Comparison of ENCODE assay signal across 10 mouse cellular contexts in genomic region chr10:44630485-44630884, GRCm38 (mm10).
DNase-seq lines count a peak whose midpoint lies in the region; TF ChIP-seq lines count a peak whose summit lies in the region.
"Had no signal": no experiment of that assay in that cellular context is flagged by ENCODE, and none has a peak within 500 bp of the region (broad histone marks: within the 10 kb centered on the region; RNA-seq: fewer than 3 reads in every experiment).

No protein-coding gene starts in this region.

- no peaks in the 10 kb centered on the region for H3K36me3 ChIP-seq in limb, embryonic 10.5 days
- H3K36me3 ChIP-seq in megakaryocyte, embryonic 14.5 days (replicated peaks; ENCODE audit: low read length): no peaks in the 10 kb centered on the region
- H3K36me3 ChIP-seq: midbrain, embryonic 13.5 days had no signal

- H3K27ac ChIP-seq in limb, embryonic 10.5 days: peak overlapping the region; percentile 77
- H3K27ac ChIP-seq: midbrain, embryonic 13.5 days had no signal

- no peak for TF ChIP-seq POLR2A in lung, adult 2 months (IDR thresholded peaks at IDR 0.05; ENCODE audit: borderline replicate concordance, extremely low read depth, low read depth, low read length)

- peak; percentile 12 to 28 for DNase-seq in lung, adult 18-20 months
- DNase-seq in lung, adult 2 months: no peak
- peak; percentile 61 for DNase-seq in heart, adult 8-10 months (ENCODE audit: low spot score)
- no peak for DNase-seq in limb, embryonic 10.5 days (ENCODE audit: low spot score)
- no peak for DNase-seq in retina, postnatal 1 day
- DNase-seq in cerebellum, postnatal 4 days (ENCODE audit: low spot score in 2 of 2): no peak
- no peak for DNase-seq in thymus, postnatal 0 days (ENCODE audit: low spot score)

- TF ChIP-seq CTCF in lung, adult 2 months (IDR thresholded peaks at IDR 0.05; ENCODE audit: insufficient read depth, low read length): no peak

- H3K4me1 ChIP-seq in lung, adult 2 months (ENCODE audit: control insufficient read depth, insufficient read depth, low read length): peaks cover 2% of the 10 kb centered on the region; the same call in 1 of the 2 replicates
- peaks cover 23% of the 10 kb centered on the region for H3K4me1 ChIP-seq in limb, embryonic 10.5 days
- H3K4me1 ChIP-seq in megakaryocyte, embryonic 14.5 days: peaks cover 27% of the 10 kb centered on the region

- H3K9me3 ChIP-seq in limb, embryonic 10.5 days (replicated peaks): no peaks in the 10 kb centered on the region
- H3K9me3 ChIP-seq in megakaryocyte, embryonic 14.5 days: no peaks in the 10 kb centered on the region
- H3K9me3 ChIP-seq: midbrain, embryonic 13.5 days had no signal

- H3K27me3 ChIP-seq in limb, embryonic 10.5 days (ENCODE audit: low read depth, poor library complexity, severe bottlenecking): no peaks in the 10 kb centered on the region
- H3K27me3 ChIP-seq in megakaryocyte, embryonic 14.5 days (replicated peaks): peaks cover 7% of the 10 kb centered on the region
- H3K27me3 ChIP-seq: midbrain, embryonic 13.5 days had no signal

- WGBS in lung, adult 2 months: 29% methylated on average over 13 of the region's 13 CpGs
- WGBS in limb, embryonic 10.5 days: 67% methylated on average over 13 of the region's 13 CpGs

- no peak overlapping the region for H3K4me3 ChIP-seq in lung, adult 2 months (replicated peaks; ENCODE audit: extremely low read depth, low read depth, low read length)
- no peak overlapping the region for H3K4me3 ChIP-seq in limb, embryonic 10.5 days
- peak overlapping the region; percentile 86 for H3K4me3 ChIP-seq in megakaryocyte, embryonic 14.5 days (replicated peaks)
- H3K4me3 ChIP-seq: erythroblast, embryonic 14.5 days; midbrain, embryonic 13.5 days had no signal

Comparison
In these comparisons a context has a peak if more than half of its experiments do, and no peak if none do; other contexts are left out.
1. DNase-seq: peak in lung, adult 18-20 months (2 of 2) and heart, adult 8-10 months (single experiment); none in lung, adult 2 months (single experiment), limb, embryonic 10.5 days (single experiment), retina, postnatal 1 day (single experiment), cerebellum, postnatal 4 days (0 of 2) and thymus, postnatal 0 days (single experiment).